Mouse (Mus musculus): ENCODE data around the gene Slc17a9. TPM values are rescaled to one million over a fixed set of nuclear protein-coding genes. Genes with fewer than 3 reads are reported as not detected.
A peak's percentile ranks its signal among the peaks of the same experiment; 100 is the strongest.
"Not testable (repeated sequence)": the region's sequence is repeated elsewhere in the genome, so short reads cannot be mapped to it uniquely, and the experiment has no call there.

Slc17a9 gene
- polyA plus RNA-seq, 1 experiment, result 16.0 TPM

DNA sequence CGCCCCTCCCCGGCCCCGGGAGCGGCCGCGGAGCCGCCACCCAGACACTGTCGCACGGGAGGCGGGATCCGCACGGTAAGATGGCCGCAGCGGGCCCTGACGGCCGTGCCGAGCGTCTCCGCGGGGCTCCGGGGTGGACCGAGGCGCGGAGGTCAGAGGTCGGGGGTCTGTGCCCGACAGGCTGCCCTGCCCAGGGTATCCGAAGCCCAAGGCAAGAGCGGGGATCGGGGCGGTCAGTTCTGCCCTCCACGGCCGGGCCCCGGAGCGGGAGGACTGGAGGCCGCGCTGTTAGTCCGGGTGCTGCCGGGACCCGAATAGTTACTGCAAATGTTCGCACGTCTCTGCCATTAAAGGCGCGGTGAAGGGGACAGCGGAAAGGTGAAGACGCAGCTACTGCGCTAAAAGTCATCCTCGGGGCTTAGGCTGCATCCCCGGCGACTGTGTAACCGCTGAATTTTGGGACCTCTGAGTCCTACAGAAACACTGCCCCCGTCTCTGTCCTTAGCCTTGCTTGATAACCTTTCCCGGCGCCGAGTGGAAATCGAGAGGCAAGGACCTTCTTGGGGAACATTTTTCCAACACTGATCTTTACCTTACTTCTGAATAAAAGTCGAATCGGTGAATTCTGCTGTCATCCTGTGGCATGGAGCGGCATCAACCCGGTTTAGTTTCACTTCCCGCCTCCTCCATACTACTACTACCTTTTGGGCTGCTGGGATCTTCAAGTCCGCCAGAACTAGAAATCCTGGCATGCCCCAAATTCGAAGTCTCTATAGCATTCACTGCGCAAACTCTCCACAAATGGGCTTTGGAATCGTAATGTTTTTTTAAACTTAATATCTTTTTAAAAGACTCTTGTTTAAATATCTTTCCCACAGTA lies 14.5 kb upstream of the Slc17a9 start:
- TF ChIP-seq POLR2A (IDR thresholded peaks at IDR 0.05; ENCODE audit: control insufficient read depth, low read depth, low read length) (no peak), CTCF (IDR thresholded peaks at IDR 0.05; ENCODE audit: control insufficient read depth, insufficient read depth, insufficient replicate concordance, low read depth, low read length) (no peak)
- Histone ChIP-seq H3K27ac (ENCODE audit: control insufficient read depth, insufficient read depth, low read depth, low read length) (peak overlapping the region; percentile 80), H3K36me3 (ENCODE audit: control insufficient read depth, insufficient read depth, low read length) (no peaks in the 10 kb centered on the region; the same call in 1 of the 2 replicates), H3K4me1 (ENCODE audit: control insufficient read depth, insufficient read depth, low read length) (peaks cover 5% of the 10 kb centered on the region), H3K27me3 (ENCODE audit: control insufficient read depth, insufficient read depth, low read length) (no peaks in the 10 kb centered on the region), H3K4me3 (ENCODE audit: control insufficient read depth, low read depth, low read length) (peak overlapping the region; percentile 92)

DNA sequence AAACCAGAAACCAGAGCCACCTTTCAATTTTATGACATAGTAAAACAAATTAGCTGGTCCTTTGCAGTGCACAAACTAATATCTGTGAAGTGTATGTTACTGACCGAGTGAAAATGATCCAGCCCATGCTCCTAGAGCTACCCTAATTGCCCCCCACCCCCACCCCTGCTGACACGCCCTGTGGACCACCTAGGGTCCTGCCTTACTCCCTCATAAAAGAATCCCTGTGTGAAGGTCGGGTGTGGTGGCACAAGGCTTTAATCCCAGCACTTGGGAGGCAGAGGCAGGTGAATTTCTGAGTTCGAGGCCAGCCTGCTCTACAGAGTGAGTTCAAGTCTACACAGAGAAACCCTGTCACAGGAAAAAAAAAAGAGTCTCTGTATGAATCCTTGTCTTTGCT lies 13.5 kb upstream of the Slc17a9 start:
- TF ChIP-seq POLR2A (IDR thresholded peaks at IDR 0.05; ENCODE audit: control insufficient read depth, low read depth, low read length) (no peak), CTCF (IDR thresholded peaks at IDR 0.05; ENCODE audit: control insufficient read depth, insufficient read depth, insufficient replicate concordance, low read depth, low read length) (no peak)
- peaks cover 5% of the 10 kb centered on the region for H3K4me1 ChIP-seq (ENCODE audit: control insufficient read depth, insufficient read depth, low read length)
- no peak overlapping the region for H3K27ac ChIP-seq (ENCODE audit: control insufficient read depth, insufficient read depth, low read depth, low read length)
- H3K4me3 ChIP-seq (ENCODE audit: control insufficient read depth, low read depth, low read length), result peak overlapping the region; percentile 40
- no peaks in the 10 kb centered on the region for H3K27me3 ChIP-seq (ENCODE audit: control insufficient read depth, insufficient read depth, low read length)
- H3K36me3 ChIP-seq (ENCODE audit: control insufficient read depth, insufficient read depth, low read length), result no peaks in the 10 kb centered on the region; the same call in none of the 2 replicates

- no peaks in the 10 kb centered on the region for H3K27me3 ChIP-seq (ENCODE audit: control insufficient read depth, insufficient read depth, low read length)
- no peak overlapping the region for H3K27ac ChIP-seq (ENCODE audit: control insufficient read depth, insufficient read depth, low read depth, low read length)
- no peak for TF ChIP-seq POLR2A (IDR thresholded peaks at IDR 0.05; ENCODE audit: control insufficient read depth, low read depth, low read length)
- no peak for TF ChIP-seq CTCF (IDR thresholded peaks at IDR 0.05; ENCODE audit: control insufficient read depth, insufficient read depth, insufficient replicate concordance, low read depth, low read length)
- peaks cover 5% of the 10 kb centered on the region for H3K4me1 ChIP-seq (ENCODE audit: control insufficient read depth, insufficient read depth, low read length)
- H3K36me3 ChIP-seq (ENCODE audit: control insufficient read depth, insufficient read depth, low read length), result no peaks in the 10 kb centered on the region; the same call in none of the 2 replicates
- H3K4me3 ChIP-seq (ENCODE audit: control insufficient read depth, low read depth, low read length), result no peak overlapping the region; the same call in 1 of the 2 replicates
Observed at GRCm38 (mm10) chr2:180712037-180712689, 12.9 kb upstream of the Slc17a9 start.

- H3K4me1 ChIP-seq (ENCODE audit: control insufficient read depth, insufficient read depth, low read length), result peaks cover 23% of the 10 kb centered on the region
- H3K4me3 ChIP-seq (ENCODE audit: control insufficient read depth, low read depth, low read length); H3K27ac ChIP-seq (ENCODE audit: control insufficient read depth, insufficient read depth, low read depth, low read length); H3K36me3 ChIP-seq (ENCODE audit: control insufficient read depth, insufficient read depth, low read length); H3K27me3 ChIP-seq (ENCODE audit: control insufficient read depth, insufficient read depth, low read length): not testable (repeated sequence)
Observed at GRCm38 (mm10) chr2:180722748-180723147, 2.3 kb upstream of the Slc17a9 start.

DNA sequence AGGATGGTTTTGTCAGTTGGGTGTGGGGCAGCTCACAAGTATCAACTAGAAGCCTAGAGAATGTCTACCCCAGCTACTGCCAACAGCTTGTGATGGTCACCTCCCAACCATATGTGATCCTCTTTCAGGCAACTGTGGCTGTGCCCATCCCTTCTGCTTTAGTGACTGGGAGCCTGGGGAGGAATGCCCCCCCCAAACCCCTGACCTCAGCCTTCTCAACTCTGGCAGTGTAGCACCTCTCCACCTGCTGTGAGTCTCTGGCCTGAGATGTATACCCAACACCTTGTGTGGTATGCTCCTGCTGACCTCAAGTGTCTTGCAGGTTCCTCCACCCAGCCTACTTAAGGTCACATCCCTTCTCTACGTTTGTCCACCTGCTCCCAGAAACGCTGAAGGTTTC lies 1.2 kb upstream of the Slc17a9 start:
- Histone ChIP-seq H3K27ac (ENCODE audit: control insufficient read depth, insufficient read depth, low read depth, low read length) (no peak overlapping the region), H3K4me3 (ENCODE audit: control insufficient read depth, low read depth, low read length) (no peak overlapping the region), H3K36me3 (ENCODE audit: control insufficient read depth, insufficient read depth, low read length) (no peaks in the 10 kb centered on the region; the same call in none of the 2 replicates), H3K27me3 (ENCODE audit: control insufficient read depth, insufficient read depth, low read length) (no peaks in the 10 kb centered on the region), H3K4me1 (ENCODE audit: control insufficient read depth, insufficient read depth, low read length) (peaks cover 23% of the 10 kb centered on the region)
- TF ChIP-seq CTCF (IDR thresholded peaks at IDR 0.05; ENCODE audit: control insufficient read depth, insufficient read depth, insufficient replicate concordance, low read depth, low read length) (no peak), POLR2A (IDR thresholded peaks at IDR 0.05; ENCODE audit: control insufficient read depth, low read depth, low read length) (no peak)

DNA sequence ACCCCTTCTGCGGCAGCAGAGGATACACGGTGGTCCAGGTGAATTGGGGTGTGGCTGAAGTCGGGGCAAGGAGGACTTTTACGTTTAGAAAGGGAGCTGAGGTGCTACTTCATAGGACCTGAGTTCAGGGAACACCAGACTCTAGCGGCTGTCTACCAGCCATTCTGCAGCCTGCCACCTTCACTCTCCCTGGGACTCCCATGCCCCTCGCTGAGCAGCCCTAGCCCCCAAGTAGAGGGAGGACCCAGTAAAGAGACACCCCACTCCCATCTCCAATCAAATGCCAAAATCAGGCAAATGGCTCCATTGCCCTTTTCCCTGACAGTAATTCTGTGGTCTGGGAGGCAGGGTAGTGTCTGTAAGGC lies 333 bp downstream of the Slc17a9 start:
- peak overlapping the region; percentile 76 for H3K4me3 ChIP-seq (ENCODE audit: control insufficient read depth, low read depth, low read length)
- H3K27me3 ChIP-seq (ENCODE audit: control insufficient read depth, insufficient read depth, low read length), result no peaks in the 10 kb centered on the region
- peaks cover 23% of the 10 kb centered on the region for H3K4me1 ChIP-seq (ENCODE audit: control insufficient read depth, insufficient read depth, low read length)
- TF ChIP-seq POLR2A (IDR thresholded peaks at IDR 0.05; ENCODE audit: control insufficient read depth, low read depth, low read length) (no peak), CTCF (IDR thresholded peaks at IDR 0.05; ENCODE audit: control insufficient read depth, insufficient read depth, insufficient replicate concordance, low read depth, low read length) (no peak)
- no peaks in the 10 kb centered on the region; the same call in none of the 2 replicates for H3K36me3 ChIP-seq (ENCODE audit: control insufficient read depth, insufficient read depth, low read length)
- H3K27ac ChIP-seq (ENCODE audit: control insufficient read depth, insufficient read depth, low read depth, low read length), result peak overlapping the region; percentile 80

DNA sequence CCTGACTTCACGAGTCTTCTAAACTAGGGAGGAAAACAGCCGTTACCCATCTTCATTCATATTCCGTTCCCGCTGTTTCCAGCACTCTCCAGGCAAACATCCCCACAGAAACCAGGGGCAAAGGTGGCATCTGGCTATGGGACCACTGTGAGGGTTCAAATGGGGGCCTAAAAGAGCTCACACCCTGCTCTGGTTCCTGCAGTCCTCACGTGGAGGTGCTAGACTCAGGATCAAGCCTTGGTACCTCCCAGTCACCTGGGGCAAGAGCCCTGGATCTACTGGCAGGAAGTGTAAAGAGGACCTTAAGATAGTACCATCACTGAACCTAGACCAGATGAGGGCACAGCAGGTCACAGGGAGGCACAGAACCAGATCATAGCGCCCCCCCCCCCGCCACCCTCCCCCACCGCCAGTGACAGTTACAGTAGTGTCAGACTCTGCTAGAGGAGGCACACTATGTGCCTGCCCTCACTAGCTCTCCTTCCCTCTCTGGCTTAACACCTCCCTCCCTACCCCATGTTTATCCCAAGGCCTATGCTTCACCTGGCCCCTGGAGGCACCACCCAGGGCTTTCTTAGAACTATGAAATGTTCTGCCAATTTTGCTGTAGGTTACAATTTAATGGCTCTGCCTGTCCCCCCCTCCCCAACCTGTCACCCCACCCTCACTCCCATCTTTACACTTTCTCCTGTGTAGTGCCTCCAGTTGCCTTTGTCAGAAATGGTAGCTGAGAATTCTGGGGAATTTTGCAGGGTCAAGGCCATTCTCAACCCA lies 980 bp downstream of the Slc17a9 start:
- H3K4me1 ChIP-seq (ENCODE audit: control insufficient read depth, insufficient read depth, low read length), result peaks cover 23% of the 10 kb centered on the region
- no peaks in the 10 kb centered on the region; the same call in none of the 2 replicates for H3K36me3 ChIP-seq (ENCODE audit: control insufficient read depth, insufficient read depth, low read length)
- TF ChIP-seq CTCF (IDR thresholded peaks at IDR 0.05; ENCODE audit: control insufficient read depth, insufficient read depth, insufficient replicate concordance, low read depth, low read length) (no peak), POLR2A (IDR thresholded peaks at IDR 0.05; ENCODE audit: control insufficient read depth, low read depth, low read length) (no peak)
- peak overlapping the region; percentile 80 for H3K27ac ChIP-seq (ENCODE audit: control insufficient read depth, insufficient read depth, low read depth, low read length)
- H3K4me3 ChIP-seq (ENCODE audit: control insufficient read depth, low read depth, low read length), result peak overlapping the region; percentile 76
- no peaks in the 10 kb centered on the region for H3K27me3 ChIP-seq (ENCODE audit: control insufficient read depth, insufficient read depth, low read length)
